Mouse (Mus musculus): ENCODE measurements around the gene Cyp46a1.

Cyp46a1 gene

DNA sequence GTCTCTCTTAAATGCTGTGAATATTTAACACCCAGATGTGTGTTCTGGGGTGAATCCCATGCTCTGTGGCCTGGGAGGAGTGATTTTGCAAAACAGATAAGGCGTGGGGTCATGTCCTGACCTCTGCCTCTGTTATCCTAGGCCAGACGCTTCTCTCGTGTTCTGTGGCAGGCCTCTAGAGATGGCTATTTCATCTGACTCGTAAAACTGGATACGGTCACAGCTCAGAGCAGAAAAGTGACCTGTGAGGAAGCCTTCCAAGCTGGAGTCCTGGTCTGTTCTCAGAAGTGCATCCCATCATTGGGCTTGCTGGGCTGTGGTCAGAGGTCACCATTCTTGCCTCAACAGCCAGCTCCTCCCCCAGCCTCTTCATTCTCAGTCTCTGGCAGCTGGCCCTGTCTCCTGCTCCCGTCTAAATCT lies 21.7 kb upstream of the Cyp46a1 start:
- no peak for DNase-seq

DNA sequence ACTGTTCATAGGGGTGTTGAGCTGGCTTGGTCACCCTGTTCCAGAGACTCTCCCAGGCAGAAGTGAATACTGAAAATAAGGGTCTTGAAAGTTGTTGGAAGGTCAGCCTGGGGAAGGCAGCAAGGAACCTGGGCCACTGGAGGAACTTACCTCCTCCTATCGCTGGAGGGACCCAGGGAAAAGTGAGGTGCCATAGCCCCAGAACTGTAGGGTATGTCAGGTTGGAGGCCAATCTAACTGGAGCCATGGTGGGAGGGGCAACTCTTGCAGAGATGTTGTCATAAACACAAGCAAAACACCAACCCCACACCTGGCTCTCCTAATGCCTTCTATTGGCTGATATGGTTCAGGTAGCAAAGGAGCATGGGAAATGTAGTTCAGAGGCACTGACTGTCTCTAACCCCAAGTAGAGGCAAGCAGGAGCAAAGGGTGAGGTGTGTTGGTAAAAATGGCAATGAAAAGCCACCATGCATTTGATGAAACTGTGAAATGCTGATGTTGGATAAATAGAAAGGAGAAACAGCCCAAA lies 20.9 kb upstream of the Cyp46a1 start:
- no peak for DNase-seq

DNA sequence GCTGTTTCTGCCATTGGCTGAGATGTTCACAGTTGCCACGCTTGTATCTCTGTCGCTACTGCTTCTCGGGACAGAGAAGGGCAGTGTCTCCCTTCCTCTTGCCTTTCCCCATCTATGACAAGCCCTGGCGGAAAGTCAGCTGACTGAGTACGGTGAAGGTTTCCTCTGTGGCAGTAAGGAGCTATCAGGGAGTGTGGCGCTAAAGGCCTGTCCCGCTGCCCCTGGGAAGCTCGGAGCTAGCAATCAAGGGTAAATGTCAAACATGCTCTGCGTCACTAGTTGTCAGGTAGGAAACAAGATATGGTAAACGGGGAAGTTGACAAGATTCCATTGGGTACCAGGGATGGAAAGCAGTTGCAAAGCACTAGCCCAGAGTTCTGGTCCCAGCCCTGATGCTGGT lies 18.4 kb upstream of the Cyp46a1 start:
- no peak for DNase-seq

DNA sequence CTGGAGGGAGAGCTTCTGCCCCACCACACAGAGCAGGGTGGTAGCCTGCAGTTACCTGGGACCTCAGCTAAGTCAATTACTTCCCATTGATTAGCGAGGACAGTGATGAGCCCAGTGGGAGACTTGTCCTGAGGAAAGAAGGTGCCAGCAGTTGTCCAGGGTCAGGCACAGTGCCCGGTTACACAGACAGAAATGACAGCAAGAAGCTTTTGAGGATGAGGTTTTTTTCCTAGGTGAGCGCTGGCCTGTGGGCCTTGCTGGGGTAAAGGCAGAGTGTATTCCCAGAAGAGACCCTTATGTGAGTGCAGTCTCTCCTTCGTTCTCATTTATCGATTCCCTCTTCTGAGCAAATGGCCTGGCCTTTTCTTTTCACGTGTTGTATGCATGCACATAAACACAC lies 17.5 kb upstream of the Cyp46a1 start:
- DNase-seq = no peak

DNA sequence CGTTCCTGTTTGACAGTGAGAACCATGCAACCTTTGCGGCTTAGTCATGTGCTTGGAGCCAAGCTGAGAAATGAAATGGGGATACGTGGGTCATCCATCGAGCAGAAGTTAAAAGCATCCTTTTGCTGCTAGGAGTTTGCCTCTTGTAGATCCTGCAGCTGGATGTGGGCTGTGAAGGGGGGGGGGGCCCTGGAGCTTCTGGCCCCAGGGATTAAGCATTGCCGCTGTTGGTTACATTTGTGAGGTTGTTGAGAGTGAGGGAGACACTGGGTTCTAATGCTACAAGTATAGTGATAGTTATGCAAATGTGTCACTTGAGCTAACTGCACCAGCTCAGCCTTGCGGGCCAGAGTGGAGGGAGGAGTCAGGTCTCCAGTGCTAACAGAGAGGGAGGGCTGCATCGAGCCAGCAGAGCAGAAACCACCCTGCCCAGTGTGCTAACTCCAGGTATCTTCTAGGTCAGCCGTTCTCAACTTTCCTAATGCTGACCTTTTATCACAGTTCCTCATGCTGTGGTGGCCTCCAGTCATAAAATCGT lies 16.9 kb upstream of the Cyp46a1 start:
- DNase-seq = no peak

DNA sequence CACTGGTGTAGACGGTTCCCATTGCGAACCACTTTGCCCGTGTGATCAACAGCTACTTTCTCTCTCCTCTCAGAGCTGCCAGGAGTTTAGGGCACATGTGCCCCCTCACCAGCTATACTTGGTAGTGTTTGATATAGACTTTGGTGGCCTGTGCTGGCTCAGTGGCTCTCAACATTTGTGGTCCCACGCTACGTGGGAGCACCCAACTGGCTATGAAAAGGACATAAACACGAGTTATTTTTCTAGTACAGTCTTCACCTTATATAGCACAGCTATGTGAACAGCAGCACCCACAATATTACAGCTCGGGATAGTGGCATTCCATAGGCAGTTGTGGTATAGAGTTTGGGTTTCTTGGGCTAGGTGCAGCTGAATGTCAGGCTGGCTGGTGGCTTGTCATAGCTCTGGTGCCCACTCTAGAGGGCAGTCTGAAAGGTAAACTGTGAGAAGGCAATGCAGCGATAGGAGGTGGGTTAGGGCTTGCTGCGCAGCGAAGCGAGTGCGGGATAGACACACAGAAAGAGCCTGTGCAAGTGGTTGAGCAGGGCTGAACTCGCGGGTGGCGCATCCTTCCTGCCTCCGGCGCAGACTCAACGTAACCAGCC lies 16.3 kb upstream of the Cyp46a1 start:
- no peak for DNase-seq

DNA sequence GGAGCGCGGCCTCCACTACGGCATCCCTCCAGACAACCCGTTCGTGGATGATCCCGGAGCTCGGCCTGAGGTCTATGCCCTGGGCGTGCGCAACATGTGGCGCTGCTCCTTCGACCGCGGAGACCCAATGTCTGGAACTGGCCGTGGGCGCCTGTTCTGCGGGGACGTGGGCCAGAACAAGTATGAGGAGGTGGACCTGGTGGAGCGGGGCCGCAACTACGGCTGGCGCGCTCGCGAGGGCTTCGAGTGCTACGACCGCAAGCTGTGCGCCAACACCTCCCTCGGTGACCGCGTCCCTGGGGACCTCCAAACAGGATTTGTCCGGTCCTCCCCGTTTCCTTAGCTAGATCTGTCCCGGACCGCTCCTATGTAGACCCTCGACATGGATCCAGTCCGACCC lies 15.7 kb upstream of the Cyp46a1 start:
- DNase-seq = no peak

DNA sequence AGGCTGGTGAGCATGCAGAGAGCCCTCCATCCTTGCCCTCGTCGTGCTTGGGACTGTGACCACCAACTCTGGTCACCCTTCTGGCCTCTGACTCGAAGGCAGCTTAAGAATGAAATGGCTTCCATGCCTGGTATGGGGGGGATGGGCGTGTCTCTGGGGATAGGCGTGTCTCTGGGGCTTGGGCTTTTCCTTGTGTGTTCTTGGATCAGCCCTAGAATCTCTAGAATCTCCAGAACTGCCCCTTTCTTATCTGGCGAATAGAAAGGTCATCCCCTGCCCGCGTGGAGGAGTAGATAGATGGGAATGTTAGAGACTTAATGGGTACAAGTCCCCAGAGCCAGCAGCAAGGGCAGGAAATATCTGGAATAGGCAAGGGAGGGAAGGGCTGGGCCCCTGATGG lies 14.1 kb upstream of the Cyp46a1 start:
- DNase-seq = no peak

DNA sequence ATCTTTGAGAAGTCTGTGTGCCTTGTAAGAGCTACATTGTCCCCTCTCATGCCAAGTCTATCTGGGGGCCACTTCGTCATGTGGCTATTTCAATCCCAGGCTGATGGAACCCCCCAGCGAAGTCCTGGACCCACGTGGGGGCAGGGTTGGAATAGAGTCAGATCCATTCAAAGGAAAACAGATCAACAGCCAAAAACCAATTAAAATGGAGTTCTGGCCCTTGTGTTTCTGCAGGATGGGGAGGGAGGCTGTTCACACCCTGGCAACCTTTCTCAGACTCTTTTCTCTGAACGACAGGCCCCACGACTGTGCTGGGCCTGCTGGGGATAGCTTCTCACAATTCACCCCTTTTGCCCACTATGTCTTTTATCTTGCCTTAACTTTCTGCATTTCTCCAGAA lies 7.8 kb upstream of the Cyp46a1 start:
- no peak for DNase-seq

DNA sequence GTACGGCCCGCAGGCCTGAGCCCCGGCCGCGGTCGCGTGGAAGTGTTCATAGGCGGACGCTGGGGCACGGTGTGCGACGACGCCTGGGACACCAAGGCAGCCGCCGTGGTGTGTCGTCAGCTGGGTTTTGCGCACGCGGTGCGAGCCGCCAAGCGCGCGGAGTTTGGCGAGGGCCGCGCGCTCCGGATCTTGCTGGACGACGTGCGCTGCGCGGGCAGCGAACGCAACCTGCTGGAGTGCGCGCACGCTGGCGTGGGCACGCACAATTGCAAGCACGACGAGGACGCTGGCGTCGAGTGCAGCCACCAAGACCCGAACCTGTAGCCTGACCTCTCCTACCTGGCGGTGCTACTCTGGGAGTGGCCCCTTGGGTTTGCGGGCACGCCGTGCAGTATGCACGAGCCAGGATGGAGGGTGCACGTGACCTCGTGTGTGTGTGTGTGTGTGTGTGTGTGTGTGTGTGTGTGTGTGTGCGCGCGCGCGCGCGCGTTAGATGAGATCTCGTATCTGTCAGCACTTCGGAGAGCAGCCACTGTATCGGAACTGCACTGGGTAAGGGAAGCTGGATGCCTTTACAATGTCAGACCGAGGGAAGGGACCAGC lies 6.2 kb upstream of the Cyp46a1 start:
- DNase-seq = peak; percentile 50 to 70

DNA sequence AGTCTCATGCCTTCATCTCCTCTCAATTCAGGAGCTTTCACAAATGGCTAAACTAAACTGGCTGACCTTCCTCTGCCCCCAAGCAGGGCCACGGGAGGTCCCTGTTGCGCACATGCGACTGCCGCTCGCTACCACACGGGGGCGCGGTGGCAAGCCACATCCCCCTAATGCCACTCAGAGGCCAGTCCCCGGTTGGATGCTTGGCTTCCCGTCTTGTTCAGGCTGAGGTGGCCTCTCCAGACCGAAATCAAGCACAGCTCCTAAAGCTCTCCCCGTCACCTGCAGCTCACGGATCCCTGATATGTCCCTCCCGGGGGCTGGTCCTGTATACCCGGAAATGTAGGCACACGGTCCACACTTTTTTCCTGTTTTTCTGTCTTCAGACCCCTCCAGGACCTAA lies 1.1 kb upstream of the Cyp46a1 start:
- DNase-seq = peak; percentile 91 to 92

DNA sequence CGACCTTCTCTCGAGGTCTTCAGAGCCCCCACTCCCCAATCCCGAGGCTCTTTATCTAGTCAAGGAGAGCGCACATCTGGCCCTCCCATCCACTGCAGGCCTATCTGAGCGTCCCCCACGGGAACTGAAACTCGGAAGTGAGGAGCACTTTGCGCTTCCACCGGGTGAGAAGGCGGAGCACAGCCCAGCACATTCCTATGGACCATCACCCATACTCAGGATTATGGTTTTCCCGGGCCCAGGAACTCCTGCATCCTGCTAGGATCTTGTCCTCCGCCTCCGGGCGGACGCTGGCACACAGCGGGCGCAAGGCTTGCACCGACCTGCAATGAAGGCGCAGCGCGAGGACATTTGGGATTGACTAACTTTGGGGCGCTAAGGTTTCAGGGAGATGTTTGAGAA lies 699 bp upstream of the Cyp46a1 start:
- DNase-seq = no peak

DNA sequence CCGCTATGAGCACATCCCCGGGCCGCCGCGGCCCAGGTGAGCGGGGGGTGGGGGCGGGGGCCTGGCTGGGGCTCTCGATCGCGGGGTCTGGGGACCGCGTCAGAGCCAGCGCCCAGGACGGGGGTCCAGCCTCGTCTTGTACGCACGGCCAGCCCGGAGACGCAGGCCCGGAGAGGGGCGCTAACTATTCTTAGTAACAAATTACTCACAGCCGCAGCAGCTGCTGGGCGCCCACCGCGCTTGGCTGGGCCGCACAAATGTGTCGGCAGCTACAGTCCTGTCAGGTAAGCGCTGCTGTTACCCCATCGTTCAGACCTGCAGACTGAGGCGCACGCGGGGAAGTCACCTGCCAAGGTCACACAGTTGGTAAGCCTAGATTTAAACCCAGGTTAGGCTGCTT lies 348 bp downstream of the Cyp46a1 start:
- no peak for DNase-seq

DNA sequence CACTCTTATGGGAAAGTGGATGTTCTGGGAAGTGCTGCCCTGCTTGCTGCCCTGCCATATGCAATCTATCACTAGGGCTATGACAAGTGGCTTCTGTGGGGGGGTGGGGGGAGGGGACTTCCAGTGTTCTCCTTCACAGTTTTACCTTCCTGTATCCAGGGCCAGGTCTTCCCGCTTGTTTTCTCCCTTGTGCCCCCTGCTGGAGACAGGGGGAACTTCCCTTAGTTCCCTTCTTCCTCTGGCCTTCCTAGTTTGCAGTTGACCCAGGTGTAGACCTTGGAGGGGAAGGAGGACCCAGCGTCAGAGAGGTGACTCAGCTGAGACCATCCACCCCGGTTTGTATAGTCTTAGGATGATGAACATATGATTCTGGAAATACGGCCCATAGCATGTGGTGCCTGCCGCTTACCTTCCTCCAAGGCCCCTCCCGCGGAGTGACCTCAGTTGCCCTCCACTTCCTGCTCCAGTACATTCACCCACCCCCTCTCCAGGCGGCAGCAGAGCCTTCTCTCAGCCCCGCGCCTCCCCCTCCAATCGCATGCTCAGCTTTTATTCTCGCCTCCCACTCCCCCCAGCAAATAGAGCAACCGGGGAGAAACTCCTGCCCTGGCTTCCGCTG lies 4.5 kb downstream of the Cyp46a1 start:
- DNase-seq = peak; percentile 56 to 74

DNA sequence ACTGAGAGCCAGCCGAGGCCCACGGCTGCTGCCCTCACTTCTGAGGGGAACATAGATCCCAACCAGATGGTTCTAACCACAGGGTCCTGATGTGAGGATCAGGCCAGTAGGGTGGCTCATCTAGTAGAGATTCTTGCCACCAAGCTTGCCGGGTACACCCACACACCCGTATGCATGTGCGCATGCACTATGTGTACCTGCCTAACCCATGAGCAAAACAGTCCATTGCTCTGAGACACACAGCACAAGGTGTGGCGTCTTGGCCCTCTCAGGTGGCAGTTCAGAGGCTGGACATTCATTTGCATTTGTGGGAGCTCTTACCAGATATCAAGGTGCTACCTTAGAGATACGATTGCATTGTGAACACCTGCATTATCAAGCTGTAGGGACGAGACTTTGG lies 14.0 kb downstream of the Cyp46a1 start:
- DNase-seq = no peak

DNA sequence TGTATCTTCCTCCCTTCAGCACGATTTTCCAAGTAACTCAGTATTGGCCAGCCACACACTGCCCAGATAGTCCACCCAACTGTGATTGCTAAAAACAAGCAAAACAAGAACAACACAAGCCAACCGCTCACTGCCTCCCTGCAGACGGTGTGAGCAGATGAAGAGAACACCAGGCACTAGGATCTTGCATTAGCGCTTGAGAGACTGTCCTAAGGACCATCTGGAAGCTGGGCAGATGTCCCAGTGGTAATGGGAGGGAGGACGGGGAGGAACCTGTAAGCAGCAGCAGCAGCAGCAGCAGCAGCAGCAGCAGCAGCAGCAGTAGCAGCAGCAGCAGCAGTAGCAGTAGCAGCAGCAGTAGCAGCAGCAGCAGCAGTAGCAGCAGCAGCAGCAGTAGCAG lies 14.8 kb downstream of the Cyp46a1 start:
- no peak for DNase-seq

DNA sequence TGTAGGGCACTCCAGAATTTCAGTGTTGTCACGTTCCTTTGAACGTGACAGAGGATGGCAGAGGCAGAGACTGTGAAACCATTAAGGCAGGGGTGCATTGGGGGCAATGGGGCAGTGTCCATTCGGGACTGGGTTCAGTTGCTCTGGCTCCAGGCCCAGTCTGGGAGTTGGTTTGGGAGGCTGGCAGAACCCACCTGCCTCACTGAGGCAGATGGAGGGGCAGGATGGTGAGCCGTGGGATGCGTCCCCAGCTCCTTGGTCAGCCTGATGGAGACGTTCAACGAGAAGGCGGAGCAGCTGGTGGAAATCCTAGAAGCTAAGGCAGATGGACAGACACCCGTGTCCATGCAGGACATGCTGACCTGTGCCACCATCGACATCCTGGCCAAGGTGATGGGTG lies 16.8 kb downstream of the Cyp46a1 start:
- DNase-seq = peak in 1 of 2 experiments; percentile 42

DNA sequence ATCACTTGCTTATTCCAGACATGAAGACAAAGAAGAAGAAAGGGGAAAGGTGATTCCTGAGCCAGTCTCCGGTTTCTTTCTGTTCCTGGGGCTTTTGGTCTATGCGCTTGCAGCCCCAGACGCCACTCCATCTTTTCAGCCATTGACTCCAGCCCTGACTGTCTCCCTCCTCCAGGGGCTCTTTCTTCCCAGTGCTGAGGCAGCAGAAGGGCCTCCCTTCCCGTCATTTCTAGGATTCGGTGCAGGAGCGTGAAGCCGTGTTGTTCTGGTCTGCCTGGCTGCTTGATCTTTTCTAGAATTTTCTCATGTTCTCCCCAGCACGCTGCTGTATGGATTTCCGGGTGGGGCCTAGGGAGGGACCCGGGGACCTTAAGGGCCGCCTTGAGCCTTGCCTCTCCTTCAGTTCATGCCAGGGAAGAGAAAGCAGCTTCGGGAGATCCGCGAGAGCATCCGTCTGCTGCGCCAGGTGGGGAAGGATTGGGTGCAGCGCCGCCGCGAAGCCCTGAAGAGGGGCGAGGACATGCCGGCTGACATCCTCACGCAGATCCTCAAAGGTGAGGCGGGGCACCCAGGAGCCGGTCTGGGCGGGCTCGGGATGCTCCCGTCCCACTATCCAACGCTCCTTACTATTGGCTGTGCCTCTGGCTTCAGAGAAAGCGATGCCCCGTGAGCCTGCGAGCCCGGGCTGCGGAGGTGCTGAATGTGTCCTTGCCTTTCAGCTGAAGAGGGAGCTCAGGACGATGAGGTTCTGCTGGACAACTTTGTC lies 18.4 kb downstream of the Cyp46a1 start:
- peak; percentile 58 to 62 for DNase-seq

DNA sequence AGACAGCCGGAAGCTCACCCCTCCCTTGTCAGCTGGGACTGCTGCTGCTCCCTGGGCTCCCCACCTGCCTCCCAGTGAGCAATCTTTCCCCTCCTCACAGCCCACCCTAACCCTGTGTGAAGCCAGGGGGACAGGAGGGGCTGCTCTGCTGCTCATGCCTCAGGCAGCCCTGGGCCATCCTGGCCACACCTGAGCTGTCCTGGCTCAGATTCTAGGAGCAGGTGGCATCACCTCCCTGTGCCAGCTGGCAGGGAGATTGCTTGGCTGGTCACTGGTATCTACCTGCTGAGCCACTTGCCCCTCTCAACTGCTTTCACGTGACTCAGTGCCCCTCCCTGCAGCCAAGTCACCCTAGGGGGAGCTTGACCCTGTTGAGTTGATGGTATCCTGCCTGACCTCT lies 20.1 kb downstream of the Cyp46a1 start:
- DNase-seq = peak; percentile 95 to 96

DNA sequence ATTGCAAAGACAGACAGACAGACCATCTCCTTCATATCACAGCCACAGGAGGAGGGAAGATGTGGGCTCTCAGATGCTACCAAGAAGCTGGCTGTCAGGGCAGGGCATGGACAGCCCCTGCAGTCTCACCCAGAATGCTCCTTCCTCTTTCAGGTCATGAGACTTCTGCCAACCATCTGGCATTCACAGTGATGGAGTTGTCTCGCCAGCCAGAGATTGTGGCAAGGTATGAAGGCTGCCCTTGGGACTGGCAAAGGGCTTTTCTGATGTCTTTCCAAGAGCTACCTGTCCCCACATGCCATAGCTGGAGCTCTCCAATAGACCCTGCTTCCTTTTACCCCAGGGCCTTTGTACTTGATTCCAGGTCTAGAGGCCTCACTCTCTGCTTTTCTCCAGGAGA lies 21.1 kb downstream of the Cyp46a1 start:
- peak; percentile 83 to 85 for DNase-seq

DNA sequence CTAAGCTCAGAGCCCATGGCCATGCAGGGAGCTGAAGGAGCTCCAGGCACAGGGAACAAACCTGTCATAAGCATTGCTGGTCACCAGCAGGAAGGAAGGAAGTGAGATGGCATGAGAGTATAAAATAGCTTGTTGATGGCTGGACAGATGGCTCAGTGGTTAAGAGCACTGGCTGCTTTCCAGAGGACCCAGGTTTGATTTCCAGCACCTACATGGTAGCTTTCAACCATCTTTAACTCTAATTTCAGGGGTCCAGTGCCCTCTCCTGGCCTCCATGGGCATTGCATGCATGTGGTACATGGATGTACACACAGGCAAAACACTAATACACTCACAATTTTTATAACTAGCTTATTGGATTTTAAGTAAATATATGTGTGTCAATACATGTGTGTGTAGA lies 21.8 kb downstream of the Cyp46a1 start:
- peak in 1 of 2 experiments; percentile 51 for DNase-seq

DNA sequence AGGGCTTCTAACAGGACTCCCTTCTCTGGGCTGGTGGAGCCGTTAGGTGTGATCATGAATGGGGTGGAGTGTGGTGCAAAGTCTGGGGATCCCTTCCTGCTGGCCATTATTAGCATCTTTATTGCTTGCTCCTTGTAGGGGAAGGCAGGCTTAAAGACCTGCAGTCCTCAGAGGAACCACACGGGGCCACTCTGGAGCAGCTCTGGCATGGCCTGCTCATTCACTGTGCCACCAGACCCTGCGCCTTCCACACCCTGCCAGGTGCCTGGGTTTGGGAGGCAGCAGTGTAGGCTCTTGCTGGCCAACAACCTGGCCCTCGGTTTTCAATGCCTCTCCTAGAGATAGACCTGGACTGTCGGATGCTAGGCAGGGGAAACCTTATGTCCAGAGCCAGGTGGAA lies 29.6 kb downstream of the Cyp46a1 start:
- peak; percentile 97 for DNase-seq

DNA sequence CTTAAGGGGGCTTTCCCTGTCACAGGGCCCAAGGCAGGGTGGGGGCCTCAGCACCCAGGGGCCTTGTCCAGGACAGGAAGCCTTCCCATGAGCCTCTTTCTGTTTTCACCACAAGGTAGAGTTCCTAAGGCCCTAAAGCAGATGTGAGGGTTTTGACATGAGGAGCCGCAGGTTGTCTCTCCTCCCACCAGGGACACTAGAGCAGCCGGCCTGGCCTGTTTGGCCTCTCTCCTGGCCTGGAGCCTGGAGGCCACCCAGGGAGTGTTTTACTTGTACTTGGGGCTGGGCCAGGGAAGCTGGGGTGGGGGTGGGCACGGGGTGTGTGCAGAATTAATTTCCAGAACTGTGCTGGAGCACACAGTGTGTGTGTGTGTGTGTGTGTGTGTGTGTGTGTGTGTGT lies 31.2 kb downstream of the Cyp46a1 start:
- DNase-seq = peak in 1 of 2 experiments; percentile 65
